Mouse (Mus musculus) CD4-positive, CD25-positive, alpha-beta regulatory T cell, adult 4 months (primary cell): ENCODE data around the gene Atp6v1a. TPM values are rescaled to one million over a fixed set of nuclear protein-coding genes. Genes with fewer than 3 reads are reported as not detected.

ENCODE experiments used
- ATAC-seq: one replicate; pipeline ENCODE4 v1.8.0; 2017
- polyA plus RNA-seq, 2 experiments: library from polyadenylated mRNA; unstranded; fragments of 100-300 nt; shearing (Covaris generic); gene quantifications; one replicate each; pipeline ENCODE4 v1.2.1; 2017

Gene Atp6v1a
- polyA plus RNA-seq: 10 to 100 TPM; 33.4 to 41.1 TPM

DNA sequence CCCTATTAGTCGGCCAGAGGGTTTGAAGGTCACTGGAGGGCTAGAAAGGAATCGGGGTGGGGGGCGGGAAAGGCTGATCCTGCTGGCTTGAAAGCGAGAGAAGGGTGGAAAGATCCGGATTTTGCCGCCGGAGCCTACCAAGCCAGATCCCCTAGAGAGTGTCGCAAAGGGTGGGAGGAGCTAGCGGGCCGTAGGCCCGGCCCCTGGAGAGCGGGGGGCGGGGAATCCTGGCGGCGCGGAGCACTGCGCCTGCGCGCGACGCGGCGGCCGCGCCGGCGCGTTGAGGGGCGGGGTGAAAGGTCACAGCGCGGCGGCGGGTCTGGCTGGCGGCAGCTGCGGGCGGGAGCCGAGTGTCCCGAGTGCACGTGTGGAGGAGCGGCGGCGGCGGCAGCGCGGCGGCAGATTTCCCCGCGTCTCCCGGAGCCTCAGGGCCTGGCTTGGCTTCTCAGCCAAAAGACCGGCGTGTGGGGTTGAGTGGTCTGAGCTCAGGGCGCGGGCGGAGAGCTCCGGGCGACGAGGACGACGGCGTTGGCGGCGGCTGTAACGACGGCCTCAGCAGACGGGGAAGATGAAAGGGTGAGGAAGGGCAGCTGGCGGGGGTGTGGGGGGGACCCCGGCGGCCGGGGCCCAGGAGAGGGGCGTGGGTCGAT is at the start of gene Atp6v1a, which contains the start of gene Naa50:
Gene Atp6v1a, minus strand, starts transcription at position 170 of the 650 bp plus-strand sequence.
Gene Naa50, plus strand, starts transcription at position 295 of the 650 bp plus-strand sequence.
- peak; percentile 66 for ATAC-seq

DNA sequence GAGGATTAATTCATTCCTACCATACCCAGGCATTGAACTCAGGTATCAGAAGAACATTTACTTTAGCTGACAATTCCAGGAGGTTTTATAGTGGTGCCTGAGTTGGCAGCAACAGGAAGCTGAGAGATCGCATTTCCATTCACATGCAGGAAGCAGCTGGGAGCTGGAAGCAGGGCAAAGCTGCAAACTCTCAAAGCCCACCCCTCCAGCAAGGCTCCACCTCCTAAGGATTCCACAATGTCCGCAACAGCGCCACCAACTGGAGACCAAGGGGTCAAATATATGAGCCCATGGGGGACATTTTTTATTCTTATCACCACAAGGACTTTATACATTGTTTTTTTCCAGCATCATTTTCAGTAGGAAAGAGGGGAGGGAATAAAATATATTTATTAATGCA is 49.3 kb upstream of the Atp6v1a start:
- ATAC-seq: no peak

DNA sequence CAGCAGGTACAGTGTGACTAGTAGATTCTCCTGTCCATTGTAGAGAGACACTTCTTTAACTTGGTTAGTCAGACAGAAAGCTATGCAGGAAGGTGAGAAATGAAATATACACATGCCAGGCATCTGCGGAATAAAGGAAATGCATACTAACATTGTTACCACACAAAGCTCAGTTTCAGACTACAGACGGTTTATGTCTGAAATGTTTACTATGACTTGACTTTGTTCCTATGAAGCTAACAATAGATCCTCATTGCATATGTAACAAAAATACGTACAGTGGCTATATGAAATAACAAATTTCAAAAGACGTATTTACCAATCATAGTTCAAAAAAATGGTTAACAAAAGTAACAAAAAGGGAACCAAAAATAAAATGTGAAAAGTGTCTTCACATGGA is 47.7 kb upstream of the Atp6v1a start:
- ATAC-seq: no peak

DNA sequence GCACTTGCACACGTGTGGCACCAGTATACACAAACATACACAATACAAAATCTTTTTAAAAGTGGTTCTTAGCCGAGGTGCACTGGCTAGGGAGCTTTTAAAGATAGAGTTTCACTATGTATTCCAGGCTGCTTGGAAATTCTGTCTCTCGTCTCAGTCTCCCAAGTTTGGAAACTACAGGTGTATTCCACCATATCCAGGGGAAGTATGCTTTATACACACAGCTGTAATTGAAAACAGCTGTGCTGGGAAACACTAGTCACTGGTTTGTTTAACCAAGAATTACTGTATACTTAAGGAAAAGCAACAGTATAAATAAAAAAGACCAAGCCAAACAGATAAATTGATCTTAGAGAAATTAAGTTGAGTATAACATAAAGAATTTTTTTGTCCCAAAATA is 45.3 kb upstream of the Atp6v1a start:
- no peak for ATAC-seq

DNA sequence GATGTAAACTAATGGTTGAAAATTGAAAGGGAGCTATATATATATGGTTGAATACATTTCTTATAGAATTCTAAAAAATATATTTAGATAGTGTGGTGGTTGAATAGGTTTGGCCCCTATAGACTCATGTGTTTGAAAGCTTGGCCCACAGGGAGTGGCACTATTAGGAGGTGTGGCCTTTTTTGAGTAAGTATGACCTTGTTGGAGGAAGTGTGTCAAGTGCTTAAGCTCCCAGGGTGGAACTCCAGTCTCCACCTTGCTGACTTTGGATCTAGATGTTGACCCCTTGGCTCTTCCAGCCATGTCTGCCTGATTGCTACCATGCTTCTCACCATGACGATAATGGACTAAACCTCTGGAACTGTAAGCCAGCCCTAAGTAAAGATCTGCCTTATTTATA is 43.1 kb upstream of the Atp6v1a start:
- no peak for ATAC-seq

DNA sequence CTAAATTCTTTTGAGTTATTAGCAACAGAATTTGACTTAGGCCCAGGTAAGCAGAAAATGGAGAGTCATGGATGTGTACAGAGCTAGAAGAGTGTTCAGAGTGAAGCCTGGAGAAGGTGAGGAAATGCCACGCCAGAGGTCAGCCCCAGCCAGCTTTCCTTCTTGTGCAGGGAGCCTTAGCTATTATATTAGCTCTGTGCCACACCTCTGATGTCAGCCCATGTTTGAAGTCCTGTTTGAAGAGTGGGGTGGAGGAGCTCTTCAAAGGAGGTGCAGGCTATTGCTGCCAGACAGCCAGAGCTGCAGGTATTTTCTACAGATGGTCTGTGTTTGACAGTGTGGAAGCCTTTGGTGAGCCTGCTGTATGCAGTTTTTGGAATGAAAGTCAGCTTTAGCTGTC is 39.0 kb upstream of the Atp6v1a start:
- no peak for ATAC-seq

DNA sequence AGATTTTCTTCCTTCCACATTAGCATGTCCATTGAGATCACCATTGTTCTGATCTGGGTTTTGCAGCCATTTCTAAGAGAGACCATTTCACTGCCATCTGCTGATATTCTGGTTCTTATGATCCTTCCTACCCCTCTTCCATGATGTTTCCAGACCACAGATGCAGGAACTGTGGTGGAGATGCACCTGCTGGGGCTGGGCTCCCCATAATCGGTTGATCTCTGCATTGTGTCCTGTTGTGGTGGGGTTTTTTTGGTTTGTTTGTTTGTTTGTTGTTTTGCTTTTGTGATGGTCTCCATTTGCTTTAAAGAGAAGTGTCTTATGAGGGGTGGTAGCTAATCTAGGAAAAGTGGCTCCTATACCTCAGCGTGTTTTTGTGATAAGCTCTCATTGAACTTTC is 37.0 kb upstream of the Atp6v1a start:
- no peak for ATAC-seq

DNA sequence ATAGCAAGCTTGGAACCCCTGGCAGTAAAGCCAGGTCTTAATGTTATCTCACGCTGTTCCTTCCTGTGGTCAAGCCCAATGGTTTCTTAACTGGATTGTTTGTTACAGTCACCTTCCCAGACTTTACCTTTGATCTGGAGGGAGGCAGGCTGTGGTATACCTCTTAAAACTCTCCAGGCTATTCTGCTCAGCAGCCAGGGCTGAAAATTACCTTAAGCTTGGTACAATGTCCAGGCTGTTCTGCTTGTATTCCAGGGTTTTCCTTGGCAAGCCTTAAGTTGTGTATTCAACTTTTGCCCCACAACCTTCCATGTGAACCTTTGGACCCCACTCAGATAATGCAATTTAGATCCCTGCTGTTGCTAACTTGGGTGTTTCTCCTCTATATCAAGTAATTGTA is 35.5 kb upstream of the Atp6v1a start:
- ATAC-seq: no peak

DNA sequence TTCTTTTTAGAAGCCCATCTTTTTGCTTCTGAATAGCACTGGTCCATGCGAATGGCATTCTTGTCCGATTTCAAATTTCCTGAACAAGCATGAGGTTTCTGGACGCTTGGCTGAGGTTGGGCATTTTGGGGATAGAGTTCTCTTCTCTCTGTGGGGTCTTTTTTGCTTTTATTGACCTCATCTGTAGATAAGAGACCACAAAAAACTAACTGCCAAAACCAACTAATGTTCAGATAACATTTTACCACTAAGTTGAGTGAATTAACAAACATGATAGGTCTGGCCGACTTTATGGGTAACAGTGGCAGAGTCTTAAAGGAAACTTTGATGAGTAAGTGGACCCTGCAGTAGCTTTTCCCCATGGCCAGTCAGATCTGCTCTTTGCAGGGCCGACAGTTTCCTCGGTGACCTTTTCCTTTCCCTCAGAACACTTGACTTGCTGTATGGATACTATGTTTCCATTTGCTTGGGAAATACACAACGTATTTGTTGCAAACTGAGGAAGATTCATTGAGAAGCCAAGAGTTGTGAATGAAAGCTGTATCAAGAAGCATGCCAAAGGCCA is 34.5 kb upstream of the Atp6v1a start:
- ATAC-seq: no peak

DNA sequence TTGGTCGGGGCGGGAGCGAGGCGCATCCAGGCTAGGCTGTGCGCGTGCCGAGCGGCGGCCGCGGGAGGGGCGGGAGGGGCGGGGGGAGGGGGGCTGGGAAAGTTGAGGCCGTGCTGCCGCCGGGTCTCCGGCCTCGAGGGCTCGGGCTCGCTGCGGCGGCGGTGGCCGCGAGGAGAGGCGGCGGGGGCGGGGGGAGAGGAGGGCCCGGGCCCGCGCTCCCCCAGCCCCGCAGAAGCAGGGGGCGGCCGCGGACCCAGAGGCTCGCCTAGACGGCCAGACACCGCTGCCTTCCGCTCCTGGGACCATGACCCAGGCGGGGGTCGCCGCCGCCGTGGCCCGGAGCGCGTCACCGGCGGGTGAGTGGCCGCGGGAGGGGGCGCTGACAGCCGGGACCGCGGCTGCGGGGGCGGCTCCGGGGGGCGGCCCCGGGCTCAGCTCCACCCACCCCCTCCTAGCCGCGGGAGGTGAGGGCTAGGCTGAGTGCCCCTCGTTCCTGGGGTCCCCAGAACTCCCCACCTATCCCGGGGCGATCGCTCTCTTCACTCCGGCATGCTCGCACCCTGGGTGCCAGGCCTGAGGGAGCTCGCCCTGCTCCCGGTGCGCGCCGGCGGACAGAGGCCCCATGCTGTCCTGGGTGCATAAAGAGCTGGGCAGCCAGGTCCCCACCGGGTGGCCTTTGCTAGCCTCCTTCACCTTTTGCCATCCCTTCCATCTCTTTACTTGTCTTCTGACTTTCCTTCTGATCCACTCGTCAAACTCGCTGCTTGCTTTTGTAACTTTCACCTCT is 33.8 kb upstream of the Atp6v1a start, which contains the start of gene Usf3:
Gene Usf3, plus strand, starts transcription at position 92 of the 787 bp plus-strand sequence.
- ATAC-seq: peak; percentile 19

DNA sequence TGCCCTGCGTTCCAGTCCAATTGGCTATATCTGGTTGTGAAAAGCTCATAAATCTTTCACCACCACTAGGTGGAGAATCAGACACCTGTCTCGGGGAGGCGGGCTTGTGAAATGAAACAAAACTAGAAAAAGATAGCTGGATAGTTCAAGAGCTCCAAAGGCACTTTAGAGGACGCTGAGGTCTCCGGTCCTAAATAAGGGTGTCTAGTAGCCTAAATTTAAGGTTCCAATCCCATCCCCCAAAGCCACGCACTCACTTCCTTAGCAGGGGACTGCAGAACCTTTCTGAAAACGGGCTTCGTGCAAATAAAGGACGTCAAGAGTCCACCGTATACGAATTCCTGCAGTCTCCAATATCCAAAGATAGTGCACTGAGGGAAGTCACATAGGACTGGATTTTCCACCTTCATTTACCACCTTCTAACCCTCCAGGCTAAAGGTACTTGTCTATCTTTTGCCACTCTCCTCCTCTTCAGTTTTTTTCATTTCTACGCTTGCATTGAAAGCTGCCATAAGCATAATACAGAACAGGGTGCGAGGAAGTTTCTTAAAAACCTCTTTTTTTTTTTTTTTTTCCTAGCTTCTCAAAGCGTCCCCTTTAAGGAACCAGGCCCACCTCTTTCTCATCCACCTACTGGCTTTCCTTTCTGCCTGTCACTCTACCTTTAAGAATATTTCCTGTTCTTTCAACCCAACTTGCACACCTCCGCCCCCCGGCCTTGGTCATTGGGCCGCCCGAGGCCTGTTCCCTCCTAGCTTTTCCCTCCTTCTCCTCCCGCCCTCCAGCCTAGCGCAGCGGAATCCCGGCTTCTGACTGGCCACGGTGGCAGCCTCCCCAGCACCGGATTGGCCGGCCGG is 33.0 kb upstream of the Atp6v1a start:
- ATAC-seq: peak; percentile 93

DNA sequence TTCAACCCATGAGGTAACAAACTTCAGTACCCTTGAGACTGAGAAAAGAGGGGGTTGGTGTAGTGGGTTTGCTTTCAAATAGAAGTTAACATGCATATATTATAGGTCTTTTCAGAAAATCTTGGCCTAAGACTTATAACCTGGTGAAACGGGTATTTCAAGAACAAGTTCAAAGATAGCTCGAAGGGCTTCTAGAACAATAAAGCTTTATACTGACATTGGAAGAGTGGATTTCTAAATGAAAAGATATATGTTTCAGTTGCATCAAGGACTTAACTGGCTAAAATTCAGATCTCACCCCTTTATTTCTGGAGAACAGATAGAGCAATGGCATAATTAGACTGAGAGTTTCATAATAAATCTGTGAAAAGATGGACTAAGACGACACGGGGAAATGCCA is 29.5 kb upstream of the Atp6v1a start:
- no peak for ATAC-seq

DNA sequence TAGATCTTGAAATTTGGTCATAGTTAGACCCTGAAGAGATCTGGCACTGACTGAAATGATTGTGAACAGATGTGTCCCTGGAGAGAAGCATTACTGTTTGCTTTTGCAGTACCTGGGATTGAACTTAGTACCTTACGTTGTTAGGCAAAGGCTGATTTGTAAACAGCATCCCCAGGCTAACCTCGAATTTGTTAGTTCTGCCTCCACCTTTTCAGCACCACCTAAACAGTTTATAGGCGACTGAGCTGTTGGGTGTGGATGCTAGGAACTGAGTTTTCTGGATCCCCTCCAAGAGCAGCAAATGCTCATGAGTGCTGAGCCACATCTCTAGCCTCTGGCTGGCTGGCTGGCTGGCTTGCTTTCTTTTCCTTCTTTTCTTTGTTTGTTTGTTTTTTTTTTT is 25.7 kb upstream of the Atp6v1a start:
- ATAC-seq: no peak

DNA sequence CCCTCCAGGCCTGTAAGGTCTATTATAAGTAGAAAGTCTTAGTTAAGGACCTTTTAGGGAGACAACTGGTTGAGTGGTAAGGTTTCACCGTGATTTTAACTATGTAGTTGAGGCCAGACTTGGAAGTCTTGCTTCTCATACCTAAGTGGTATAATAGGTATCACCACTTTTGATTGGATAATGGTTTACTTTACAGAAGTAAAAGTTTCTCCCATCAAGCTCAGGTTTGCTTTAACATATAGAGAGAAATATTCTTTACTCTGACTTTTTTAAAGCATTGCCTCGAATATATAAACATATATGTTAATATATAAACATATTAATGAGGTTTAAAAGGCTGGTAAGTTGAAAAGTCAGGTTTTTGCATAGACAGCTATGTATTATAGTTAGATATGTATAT is 24.3 kb upstream of the Atp6v1a start:
- no peak for ATAC-seq

DNA sequence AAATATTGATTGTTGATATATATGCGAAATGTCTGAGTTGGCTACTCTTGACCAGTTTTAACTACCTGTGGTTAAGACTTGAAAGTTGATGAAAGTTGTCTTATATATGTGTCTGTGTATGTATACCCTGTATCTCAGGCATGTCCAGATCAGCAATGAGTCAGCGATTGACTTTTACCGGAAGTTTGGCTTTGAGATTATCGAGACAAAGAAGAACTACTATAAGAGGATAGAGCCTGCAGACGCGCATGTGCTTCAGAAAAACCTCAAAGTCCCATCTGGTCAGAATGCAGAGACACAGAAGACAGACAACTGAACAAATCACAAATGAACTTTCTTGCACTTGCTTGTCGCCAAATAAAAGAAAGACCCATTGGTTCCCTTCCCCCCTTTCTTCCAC is 19.8 kb upstream of the Atp6v1a start:
- no peak for ATAC-seq

DNA sequence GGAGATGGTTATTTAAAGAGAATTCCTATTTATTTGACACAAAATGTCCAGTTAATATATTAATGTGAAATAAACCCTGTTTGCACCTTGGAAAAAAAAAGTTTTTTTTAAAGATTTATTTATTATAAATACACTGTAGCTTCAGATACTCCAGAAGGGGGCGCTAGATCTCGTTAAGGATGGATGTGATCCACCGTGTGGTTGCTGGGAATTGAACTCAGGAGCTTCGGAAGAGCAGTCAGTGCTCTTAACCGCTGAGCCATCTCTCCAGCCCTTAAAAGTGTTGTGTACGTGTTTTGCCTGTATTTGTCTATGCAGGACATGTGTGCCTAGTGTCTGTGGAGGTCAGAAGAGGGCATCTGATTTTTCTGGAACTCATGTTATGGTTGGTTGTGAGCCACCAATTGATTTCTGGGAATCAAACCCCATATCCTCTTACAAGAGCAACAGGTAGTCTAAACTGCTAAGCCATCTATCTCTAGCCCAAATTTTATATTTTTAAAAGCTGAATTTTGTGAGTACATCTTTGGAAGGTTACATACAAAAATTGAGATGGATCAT is 15.1 kb upstream of the Atp6v1a start:
- no peak for ATAC-seq

DNA sequence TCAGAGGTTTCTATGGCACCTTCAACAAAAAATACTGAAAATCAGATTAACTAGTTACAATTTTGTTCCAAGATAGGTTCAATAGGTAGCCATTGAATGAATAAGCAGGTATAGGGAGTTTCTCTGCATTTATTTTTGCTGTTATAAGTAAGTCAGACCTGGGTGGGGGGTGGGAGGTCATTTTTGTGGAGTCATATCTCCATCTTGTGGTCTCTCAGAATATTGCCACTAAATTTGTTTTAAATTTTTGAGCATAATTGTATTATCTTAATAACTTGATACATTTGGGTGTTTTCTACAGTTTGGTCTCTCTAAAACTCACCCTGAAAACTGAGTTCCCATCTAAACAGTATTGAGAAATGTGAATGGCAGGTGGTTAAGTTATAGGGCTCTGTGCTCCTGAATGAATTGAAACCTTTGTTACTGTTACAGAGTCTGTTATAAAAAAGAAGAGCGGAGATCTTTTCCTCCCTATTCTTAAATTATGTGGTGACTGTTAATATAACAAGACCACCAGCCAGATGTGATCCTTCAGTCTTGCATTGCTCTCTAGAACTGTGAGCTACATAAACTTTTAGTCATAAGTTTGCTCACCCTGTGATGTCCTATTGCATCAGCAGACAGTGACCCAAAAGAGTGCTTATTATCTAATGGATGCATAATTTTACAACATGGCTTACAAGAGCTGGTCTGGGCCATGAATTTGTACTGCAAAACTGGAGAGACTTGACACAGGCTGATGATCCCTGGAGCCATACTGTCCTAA is 9.7 kb upstream of the Atp6v1a start:
- peak; percentile 76 for ATAC-seq

DNA sequence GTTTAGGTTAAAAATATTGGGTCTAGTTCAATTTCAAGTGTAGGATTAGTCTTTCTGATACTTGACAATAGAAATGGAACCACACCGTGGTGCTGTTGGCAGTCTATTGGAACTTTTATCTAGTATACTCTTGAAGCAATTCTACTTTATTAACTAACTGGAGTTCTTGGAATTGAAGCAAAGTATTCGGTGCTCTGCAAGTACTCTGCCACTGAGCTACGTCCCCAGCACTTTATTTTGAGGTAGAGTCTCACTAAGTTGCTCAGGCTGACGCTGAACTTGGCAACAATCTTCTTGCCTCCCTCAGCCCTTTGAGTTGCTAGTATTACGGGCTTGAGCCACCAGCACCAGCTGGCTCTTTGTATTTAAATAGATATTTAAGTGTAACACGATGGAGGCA is 2.0 kb upstream of the Atp6v1a start:
- no peak for ATAC-seq

DNA sequence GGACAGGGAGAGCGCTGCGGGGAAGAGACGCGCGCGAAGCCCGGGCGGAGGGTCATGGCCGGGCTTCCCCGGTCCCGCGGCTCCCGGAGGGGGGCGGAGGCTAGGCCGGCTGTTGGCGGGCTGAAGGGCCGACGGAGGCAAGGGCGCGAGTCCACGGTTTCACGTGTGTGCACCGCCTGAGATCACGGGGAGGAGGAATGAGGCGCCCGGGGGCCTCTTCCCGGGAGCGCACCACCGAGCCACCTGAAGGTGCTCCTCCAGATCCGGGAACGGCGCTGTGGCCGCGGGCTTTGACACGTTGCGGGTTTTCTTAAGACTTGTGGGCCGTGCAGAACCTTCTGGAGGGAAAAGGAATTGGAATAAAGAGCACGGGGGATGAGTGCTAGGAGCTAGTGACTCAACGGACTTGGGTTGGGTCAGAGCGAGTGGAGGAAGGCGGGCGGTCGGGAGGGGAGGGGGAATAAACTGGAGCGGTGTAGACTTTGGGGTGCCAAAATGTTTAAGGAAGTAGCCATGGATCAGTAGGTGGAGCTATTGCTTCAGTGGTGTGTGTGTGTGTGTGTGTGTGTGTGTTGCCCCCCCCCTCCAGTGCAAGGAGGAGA is 782 bp upstream of the Atp6v1a start:
- peak; percentile 23 for ATAC-seq

DNA sequence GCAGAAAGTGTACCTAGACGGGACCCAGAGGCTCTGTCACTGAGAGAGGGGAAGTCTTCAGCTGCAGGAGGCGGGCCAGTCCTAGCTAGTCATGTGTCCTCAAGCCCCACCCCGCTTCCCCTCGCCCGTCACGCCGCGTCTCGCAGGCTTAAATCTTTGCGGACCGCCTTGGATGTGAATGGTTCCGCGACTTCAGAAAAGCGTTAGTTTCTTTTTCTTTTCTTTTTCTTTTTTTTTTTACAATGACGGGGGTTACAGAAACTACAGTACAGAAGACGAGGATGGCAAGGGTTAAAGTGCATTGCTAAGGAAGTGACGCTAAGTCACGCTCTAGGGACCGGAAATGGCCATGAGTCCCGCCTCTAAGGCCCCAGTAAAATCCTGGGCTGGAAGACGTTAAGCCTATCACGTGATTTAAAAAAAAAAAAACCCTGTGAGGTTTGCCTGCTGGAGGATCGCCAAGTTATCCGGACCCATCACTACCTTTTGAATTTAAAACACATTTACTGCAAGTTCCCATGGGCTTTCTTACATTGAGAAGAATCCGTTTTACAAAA is 448 bp downstream of the Atp6v1a start:
- peak; percentile 83 for ATAC-seq
